Mouse (Mus musculus) adrenal gland, adult (tissue): ENCODE measurements around the gene Tead2.

Source experiments
- DNase-seq, 2 experiments: peaks; one replicate each; pipeline ENCODE4 v3.0.0; 2022 to 2023; ENCODE audit warnings: low spot score in 1 of 2; ENCODE audit not compliant: inconsistent age in 2 of 2

Gene Tead2

DNA sequence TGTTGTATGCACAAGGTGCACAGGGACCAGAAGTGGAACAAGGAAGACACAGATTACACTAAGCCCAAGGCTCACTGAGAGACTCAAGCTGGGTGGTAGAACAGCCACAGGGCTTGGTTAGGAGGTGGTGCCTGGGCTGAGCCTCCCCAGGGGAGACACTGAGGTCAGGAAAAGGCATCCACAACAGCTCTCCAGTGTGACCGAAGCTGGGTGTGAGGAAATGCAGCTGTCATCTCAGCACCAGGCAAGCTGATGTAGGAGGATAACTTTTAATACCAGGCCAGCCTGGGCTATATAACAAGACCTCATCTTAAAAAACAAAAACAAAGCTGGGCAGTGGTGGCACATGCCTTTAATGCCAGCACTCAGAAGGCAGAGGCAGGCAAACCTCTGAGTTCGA lies 24.4 kb upstream of the Tead2 start:
- no peak for DNase-seq

DNA sequence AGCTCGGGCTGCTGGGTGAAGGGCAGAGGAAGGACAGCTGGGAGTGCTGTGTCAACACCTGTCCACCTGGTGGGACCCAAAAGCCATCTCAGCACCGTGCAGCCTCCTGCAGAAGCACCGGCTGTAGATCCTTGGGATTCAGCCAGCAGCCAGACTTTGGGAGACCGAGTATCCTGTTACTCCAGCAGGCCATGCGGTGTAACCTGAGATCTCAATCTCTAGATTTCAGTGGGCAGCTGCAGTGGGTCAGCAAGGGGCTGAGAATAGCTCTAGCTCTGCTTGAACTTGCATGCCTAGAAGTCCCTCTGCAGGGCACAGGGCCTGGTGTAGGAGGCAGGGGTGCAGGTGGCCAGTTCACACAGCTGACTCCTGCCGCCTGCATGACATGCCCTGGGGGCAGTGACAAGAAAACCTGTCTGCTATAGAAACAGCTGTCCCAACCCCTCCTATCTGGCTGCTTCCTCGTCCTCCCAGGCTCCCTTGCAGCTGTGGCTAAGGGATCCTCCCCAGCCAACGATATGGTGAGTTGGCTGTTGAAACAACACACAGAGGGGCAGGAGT lies 23.7 kb upstream of the Tead2 start:
- DNase-seq: no peak

DNA sequence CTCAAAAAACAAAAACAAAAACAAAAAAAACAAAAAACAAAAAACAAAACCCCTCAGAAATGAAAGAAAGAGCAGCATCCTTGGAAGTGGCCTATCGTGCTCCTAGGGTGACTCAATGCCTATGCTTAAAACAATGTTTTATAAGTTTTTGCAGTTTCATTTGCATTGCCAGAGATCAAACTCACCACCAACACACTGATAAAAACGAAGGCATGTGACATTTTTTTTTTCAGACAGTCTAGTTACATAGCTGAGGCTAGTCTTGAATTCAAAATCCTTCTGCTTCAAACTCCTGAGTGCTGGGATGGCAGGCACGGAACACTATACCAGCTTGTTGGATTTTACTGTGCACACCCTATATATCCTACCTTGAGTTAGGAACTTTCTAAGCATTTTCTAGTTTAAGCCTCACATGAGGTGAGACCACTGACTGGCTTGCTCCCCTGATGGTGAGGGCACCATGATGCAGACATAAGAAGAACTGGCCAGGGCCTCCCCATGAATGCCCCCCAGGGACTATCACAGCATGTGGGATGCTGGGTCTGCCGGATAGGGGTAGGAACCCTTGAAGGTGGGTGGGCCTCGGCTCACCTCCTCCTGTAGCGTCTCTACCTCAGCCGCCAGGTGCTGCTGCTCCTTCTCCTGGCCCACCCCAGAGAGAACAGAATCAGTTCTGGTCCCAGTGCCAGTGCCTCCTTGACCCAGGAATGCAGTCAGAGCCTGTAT lies 22.8 kb upstream of the Tead2 start:
- DNase-seq: no peak

DNA sequence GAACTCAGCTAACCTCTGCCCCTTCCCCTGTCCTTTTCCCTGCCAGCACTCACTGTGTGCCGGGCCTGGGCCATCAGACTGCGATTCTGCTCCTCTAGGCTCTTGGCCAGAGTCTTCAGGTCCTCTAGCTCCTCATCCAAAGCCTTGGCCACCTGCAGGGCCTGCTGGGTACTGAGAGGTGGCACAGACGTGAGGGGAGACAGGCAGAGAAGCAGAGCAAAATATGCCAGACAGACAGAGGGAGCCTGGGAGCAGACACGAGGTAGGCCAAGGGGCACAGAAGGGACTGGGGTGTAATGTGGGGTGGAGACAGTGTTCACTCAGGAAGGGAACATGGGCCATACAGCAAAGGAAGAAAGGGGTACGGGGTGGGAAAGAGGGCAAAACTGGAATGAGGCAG lies 22.1 kb upstream of the Tead2 start:
- no peak for DNase-seq

DNA sequence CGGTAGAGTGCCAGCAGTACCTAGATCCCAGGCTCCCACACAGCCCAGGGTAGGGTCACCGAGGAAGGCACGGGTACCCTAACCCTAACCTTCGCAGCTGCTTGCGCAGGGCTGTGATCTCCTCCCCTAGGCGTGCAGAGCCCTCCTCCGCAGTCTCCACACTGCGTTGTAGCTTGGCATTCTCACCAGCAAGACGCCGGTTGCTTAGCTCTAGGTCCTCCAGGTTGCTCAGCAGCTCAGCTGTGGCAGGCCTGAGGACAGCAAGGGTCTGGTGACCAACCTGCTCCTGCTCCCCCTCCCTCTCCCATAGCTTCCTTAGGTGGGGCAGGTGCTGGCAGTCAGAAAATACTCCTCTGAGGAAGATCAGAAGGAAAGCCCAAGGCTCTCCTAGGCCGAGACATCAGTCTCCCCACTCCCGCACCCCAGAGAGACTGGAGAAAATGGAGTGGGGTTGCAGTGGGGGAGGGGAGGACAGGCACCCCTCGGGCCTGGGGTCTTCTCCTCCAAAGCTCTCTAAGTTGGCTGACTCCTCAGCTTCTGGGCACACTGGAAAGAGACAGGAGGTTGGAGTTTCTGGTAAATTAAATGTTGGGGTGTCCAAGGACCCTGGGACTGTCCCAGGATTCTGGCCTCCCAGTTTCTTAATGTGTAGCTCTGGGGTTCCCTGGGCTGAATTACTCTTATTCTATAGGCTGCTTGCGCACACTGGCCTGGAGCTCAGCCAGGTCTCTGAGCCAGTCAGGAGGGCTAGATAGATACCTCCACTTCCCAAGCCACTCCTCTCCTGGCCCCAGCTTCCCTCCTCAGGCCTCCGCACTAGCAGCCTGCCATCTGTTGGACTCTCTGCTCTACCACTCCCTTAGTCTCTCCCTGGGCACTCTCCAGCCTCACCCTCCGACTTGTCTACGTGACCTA lies 21.4 kb upstream of the Tead2 start:
- DNase-seq: no peak

DNA sequence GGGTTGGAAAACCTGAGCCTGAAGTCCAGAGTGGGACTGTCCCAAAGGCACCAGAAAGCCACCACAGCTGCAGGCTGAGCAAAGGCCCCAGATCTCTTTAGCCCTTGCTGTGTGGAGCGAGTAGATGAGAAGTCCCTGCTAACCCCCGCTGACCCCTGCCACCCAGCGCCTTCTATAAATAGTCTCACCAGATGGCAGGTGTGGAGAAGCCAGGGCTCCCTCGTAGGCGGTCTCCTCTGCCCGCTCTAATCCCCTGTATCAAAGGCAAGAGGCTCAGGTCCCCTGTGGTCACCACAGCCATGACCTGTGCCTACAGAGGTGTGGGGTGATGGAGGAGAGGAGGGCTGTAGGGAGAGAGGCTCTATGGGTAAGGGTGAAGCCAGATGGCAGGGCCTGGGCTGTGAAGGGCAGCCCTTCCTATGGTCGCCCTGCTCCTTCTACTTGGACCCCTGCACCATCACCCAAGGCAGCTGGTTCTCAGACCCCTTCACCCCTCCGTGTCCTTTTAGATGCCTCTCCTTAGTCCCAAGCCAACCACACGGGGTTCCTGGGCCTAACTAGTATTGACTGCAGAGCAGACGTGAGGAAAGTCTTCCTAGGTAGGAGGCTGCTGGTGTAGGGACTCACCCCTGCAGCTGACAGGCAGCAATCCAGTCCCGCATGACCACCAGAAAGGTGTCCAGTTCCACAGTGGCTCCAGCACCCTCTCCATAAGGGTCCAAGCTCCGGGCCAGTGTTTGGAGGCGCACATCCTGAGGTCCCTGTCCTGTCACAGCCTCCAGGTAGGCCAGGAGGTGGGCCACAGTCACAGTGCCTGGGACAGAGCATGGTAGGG lies 20.0 kb upstream of the Tead2 start:
- no peak for DNase-seq

DNA sequence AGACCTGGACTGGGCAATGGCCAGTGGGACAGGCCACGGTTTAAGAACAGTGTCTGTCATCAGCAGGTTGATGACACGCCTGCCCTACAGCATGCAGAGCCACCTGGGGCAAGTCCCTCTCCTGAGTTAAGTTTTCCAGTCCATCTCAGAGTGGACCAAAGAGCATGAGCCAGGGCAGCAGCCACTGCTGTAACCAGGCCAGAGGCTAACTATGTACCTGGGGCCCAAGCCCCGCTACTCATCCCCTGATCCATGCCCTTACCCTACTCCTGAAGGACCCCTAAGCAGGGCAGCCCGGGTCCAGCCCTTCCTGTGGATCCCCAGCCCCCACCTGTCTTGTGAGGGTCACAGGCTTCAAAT lies 19.4 kb upstream of the Tead2 start:
- no peak for DNase-seq

DNA sequence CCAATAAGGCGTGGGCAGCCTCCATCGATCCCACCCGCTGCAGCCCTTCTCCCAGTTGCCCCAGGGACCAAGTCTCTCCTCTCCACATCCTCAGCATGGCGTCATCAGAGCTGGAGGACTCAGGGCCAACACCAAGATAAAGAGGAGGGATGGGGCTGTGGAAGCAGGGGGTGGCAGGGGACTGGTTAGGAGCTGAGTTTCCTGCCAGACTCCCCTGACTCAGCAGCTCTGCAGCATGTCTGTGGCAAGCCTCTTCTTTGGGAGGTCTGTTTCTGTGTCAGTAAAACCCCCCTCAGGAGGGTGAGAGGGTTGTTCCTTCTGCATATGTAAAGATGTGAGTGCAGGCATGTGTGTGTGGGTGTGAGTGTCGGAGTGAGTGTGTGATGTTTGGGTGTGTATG lies 18.6 kb upstream of the Tead2 start:
- no peak for DNase-seq

DNA sequence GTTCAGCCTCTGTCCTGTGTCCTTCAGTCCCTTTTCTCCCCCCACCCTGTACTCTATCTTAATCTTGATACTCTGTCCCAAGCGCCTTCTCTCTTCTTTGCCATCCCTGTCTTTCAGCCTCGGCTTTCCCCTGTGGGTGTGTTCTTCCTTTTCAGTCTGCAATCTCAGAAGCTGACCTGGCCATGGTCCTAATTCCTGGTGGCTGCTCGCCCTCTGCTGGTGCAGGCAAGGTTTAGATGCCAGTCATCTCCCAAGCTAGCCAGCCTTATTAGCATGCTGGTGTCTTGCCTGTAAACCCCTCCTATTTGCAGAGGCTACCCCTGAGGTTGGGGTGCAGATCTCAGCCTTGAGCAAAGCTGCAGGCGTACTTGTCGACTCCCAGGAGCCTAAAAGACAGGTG lies 17.1 kb upstream of the Tead2 start:
- peak; percentile 77 to 91 for DNase-seq

DNA sequence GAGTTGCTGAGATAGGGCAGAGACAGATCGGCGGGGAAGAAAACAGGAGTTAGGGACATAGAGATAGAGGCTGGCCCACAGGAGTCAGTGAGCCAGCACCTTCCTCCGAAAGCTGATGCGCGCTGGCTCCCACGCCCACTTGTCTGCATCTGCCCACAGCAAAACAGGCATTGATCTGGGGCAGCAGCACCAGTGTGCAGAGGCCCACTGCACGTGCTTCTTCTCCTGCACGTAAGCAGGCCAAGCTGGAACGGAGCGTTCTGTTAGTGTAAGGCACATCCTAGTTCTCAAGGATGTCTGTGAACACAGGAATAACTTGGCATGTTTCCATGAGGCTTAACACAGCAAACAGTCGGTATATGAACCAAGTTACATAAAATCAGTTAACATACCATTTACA lies 16.6 kb upstream of the Tead2 start:
- no peak for DNase-seq

DNA sequence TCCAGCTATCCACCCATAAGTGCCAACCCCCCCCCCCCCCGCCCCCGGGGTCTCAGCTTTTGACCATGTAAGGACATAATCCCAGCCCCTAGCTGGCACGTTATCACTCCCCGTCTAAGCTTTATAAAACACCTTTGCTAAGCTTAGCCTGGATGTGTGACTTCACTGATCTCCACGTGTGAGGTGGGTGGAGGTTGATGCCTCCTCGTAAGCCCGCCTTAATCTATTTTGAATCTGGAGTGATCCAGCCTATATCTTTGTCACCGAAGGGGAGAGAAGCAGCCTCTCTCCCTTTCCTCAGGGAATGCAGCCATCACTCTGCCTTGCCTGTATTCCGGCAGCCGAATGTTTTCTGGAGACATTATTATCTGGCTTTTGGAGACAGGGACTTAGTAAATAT lies 12.9 kb upstream of the Tead2 start:
- no peak for DNase-seq

DNA sequence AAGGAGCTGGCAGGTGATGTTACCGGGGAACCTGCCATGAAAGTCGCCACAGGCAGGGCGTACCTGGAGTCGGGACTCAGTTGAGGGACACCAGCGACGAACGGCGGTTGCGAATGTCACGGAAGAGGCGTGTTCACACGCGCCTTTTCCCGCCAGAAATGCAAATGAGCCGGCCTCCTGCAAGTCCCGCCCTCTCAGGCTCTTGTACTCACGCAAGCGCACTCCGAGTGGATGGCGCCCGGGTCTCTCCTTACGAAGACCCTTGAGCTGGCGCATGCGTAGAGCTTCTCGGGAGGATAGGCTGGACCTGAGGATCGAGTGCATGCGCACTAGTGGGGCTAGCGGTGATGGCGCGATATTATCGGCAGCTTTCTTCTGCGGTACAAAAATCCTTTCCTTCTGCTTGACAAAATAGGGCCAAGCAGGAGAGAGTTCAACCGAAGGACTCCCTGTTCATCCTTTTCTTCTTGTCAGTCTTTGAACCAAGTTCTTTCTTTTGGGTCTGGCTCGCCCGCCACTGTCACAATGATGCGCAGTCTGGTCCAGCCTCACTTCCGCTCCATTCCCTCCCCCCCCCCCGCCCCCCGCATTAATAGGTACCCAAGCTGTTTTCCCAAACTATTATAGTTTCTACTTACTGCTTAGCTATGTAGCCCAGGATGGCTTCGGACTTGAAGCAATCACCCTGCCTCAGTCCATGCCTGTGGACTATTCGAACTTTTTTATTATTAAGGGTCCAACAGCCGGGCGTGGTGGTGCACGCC lies 11.0 kb upstream of the Tead2 start, which contains the start of gene Ccdc155:
Ccdc155 (minus strand) TSS at position 513 of the 764 bp plus-strand sequence.
- peak; percentile 92 to 94 for DNase-seq

DNA sequence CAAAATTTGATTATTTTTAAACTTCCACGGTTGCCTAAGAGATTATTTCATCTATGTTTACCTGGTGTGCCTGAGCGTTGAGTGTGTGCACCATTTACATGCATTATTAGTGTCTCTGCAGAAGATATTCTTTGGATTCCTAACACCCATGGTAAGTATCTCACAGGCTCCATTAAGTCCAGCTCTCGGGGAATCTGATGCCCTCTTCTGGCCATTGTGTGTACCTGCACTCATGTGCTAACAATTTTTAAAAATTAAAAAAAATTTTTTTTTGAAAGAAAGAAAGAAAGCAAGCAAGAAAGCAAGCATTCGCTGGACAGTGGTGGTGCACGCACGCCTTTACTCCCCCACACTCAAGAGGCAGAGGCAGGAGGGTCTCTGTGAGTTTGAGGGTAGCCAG lies 7.3 kb upstream of the Tead2 start:
- DNase-seq: no peak

DNA sequence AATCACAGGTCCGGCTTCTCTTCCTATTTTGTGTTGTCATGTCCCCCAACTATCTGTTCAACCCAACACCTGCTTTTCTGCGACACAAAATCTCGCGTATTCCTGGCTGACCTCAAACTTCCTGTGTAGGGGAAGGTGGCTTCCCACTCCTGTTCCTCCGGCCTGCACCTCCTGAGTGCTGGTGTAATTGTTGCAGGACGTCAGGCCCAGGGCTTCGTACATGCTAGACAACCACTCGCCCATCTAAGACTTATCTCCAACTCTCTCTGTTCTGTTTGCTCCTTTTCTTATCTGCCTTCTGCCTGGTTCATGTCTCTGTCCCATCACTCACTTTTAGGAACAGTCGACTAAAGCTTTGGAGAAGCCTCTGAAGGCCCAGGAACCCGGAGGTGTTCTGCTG lies 4.5 kb upstream of the Tead2 start:
- DNase-seq: no peak

DNA sequence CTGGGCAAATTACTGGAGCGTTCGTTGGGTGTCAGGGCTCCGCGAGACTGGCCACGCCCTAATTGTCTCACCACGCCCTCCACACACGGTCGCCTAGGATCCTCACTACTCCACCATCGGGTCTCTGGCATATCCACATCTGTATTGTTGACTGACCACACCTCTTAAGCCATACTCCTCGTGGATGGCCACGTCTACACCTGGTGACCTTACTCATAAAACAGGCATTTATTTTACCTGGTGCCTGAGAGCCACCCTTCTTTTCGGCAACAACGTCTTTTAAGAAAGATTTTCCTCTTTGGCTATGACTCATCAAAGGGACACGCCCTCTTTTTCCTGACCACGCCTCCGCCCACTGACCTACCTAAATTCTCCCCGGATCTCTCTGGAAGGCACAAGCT lies 3.7 kb upstream of the Tead2 start, which contains the start of gene Dkkl1:
Dkkl1 (minus strand) TSS at position 297 of the 401 bp plus-strand sequence.
- DNase-seq: no peak

DNA sequence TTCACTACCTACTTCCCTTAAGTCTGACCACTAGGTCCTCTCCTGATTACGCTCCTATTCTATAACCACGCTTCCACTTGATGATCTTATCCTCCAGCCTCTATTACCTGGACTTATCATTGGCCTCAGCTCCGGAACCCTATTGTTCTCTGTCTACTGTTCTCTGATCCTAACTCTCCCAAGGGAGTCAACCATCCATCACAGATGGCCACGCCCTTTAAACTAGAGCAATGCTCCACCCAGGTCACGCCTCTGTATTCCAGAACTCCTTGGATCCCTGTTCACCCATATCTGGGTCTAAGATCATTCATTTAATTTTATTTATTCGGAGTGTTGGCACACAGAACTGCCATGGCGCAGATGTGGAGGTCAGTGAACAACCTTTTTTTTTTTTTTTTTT lies 3.2 kb upstream of the Tead2 start:
- DNase-seq: no peak

DNA sequence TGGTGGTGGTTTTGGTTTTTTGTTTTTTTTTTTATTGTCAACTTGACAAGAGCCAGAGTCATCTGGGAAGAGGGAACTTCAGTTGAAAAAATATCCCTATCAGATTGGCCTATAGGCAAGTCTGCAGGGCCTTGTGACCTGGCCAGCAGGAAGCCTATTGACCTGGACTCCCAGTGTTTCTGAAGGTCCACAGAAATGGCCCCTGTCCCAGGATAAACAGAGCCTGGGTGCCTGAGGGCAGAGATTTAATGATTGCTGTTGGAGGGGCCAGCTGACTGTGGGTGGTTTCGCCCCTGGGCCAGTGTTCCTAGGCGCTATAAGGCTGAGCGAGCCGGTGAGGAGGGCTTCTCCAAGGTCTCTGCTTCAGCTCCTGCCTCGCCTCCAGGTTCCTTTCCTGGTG lies 1.8 kb upstream of the Tead2 start:
- DNase-seq: no peak

DNA sequence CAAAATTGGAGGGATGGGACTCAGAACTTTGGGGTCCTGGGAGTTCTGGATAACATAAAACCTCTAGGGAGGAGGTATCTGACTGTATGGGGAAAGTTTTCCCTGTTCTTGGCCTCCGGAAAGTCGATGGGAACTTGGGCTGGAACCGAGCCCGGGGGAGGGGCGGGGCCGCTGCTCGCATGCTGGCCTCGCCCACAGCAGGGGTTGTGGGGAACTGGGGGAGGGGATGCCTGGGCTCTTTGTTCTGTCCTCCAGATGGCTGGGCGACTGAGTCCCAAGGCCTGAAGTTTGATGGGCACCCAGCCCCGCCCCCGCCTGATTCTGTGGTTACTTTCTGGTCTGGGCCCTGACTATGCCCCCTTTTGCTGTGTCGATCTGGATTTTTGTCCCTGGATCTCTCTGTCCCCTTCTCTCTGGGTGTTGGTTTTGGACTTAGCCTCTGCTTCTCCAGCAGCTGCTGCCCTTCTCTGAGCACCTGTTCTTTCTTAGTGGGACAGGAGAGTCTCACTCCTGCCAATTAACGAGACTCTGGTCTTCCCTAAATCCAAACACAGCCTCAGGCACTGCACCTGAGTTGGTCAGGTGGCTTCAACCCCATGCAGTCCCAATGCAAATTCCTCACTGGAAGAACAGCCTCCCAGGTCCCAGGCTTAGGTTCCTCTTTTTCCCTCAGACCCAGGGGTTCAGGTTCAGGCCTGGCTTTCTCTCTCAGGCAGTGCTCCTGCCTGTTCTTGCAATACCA lies 1.1 kb downstream of the Tead2 start:
- DNase-seq: peak; percentile 52 to 72

DNA sequence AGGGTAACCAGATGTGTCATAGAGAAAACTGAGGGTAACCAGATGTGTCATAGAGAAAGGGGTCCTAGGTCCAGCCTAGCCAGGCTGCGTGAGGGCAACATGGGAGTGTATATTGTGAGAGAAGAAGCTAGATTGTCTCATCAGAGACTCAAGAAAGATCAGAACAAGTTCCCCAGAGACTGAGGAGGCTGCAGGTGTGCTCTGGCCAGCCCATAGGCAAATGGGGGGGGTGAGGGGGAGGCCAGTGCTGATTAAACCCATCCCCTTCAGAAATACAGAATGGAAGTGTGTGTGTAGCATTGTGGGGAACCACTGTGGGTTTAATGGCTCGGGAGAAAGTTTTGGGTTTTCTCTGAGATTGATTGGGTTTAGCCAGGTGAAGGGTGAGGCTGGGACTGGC lies 6.1 kb downstream of the Tead2 start:
- no peak for DNase-seq

DNA sequence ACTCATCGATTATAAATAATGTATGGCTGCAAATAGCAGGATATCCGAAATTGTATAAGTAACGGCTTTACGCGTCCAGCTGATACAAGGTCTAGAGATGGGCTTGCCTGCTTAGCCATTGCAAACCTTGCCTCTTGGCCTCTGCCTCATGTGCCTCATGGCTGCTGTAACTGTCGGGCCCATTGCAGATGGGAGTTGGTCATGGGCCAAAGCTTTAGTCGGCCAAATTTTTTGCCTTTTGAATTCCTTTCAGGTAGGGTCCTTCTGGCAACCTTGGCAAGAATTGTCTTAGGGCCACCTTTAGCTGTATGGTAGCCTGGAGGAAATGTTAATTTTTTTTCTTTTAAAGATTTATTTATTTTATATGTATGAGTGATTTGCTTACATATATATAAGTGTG lies 9.3 kb downstream of the Tead2 start:
- DNase-seq: no peak
